Mouse (Mus musculus): Measurements from ENCODE around the gene Ccnd1. TPM values are rescaled to one million over a fixed set of nuclear protein-coding genes. Genes with fewer than 3 reads are reported as not detected.
"Not testable (repeated sequence)": the region's sequence is repeated elsewhere in the genome, so short reads cannot be mapped to it uniquely, and the experiment has no call there.

Ccnd1 gene
- polyA plus RNA-seq, 1 experiment from 2014 or later = 167 TPM

DNA sequence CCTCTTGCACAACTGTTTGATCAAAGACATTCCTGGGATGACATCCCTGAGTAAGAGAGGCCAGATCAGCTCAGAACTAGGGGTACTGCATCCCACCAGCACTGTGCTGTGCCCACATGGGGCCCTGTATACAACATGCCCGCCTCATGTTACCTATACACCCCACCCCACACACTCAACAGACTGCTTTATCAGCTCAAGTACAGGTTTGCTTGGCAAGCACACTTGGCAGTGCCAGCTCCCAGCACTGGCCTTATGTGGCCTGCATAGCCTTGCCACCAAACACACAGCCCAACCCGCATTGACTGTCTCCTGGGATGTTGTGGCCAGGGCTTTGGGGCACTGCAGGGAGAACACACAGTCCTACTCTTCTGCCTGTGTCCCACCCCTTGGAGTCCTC, 12.1 kb downstream of the Ccnd1 start:
- Histone ChIP-seq H3K36me3 (peaks cover 43% of the 10 kb centered on the region), H3K27ac (no peak overlapping the region), H3K4me2 (replicated peaks) (no peak overlapping the region), H3K27me3 (no peaks in the 10 kb centered on the region), H3K9me3 (no peaks in the 10 kb centered on the region), H3K4me3 (no peak overlapping the region), H3K4me1 (peaks cover 7% of the 10 kb centered on the region), H3K9ac (0 out of 2 replicates have a peak overlapping the region, but pooled peaks have one; percentile 8)
- no peak for ATAC-seq (ENCODE audit: low FRiP score, low read depth)
- 85% methylated on average over 2 of the region's 2 CpGs for WGBS

DNA sequence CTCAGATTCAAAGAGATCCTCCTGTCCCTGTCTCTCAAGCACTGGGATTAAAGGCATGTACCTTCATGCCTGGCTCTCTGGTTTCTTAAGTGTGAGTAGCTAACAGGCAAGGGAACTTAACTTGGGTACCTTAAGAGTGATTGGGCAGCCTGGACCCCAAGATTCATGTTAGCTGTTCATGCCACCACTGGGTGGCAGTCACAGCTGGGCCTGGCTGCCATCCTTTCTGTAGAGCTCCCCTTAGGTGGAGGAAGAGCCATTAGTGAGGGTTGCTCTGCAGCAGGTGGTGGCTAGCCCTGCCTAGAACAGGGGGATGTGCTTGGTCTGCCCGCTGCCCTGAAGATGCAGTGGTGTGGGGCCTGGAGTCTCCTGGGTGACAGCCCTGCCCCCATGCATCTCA, 20.9 kb downstream of the Ccnd1 start:
- no peak overlapping the region for H3K4me2 ChIP-seq (replicated peaks)
- H3K4me1 ChIP-seq = peaks cover 12% of the 10 kb centered on the region
- H3K27ac ChIP-seq = no peak overlapping the region
- H3K9me3 ChIP-seq = no peaks in the 10 kb centered on the region
- 77% methylated on average over 1 of the region's 1 CpGs for WGBS
- H3K9ac ChIP-seq = no peak overlapping the region
- ATAC-seq (ENCODE audit: low FRiP score, low read depth) = no peak
- no peaks in the 10 kb centered on the region for H3K27me3 ChIP-seq
- peaks cover 55% of the 10 kb centered on the region for H3K36me3 ChIP-seq
- no peak overlapping the region for H3K4me3 ChIP-seq

DNA sequence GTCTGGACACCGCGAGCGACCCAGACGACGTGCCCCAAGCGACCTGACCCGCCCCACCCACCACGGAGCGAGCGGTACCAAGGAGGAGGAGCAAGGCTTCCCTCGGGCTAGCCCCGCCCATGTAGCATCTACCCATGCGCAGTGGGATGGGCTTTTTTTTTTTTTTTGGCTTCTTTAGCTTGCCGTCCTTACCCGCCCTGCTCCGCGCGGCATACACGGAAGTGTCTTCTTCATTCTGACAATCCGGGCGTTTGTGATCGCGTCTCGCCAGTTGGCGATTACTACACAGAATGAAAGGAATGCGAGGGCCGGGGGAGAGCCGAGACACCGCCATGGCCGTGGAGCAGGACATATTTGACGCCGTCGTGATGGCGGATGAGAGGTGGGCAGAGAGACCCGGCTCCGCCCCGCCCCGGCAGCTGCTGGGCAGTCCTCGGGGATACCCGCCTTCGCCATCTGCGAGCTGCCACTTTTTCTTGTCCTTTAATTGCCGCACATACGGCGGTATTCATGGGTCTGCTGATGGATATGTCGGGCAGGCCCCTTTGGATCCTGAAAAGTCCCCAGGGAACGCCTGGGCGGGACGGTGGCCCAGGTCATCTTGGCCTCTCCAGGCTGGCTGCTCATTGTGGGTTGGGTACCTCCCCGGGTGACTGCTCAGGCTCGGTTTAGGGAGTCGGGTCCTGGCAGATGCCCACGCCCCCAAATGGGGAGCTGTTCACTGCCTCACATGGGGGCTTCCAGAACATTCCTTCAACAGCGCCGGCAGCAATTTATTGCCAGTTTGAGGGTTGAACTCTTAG, 24.6 kb downstream of the Ccnd1 start, which contains the start of gene LTO1:
TSS of gene LTO1 (plus strand) at position 153 of the 803 bp plus-strand sequence.
- Histone ChIP-seq H3K9me3 (no peaks in the 10 kb centered on the region), H3K27ac (peak within 1 kb of the TSS; percentile 52; the same call in 1 of the 2 replicates)

DNA sequence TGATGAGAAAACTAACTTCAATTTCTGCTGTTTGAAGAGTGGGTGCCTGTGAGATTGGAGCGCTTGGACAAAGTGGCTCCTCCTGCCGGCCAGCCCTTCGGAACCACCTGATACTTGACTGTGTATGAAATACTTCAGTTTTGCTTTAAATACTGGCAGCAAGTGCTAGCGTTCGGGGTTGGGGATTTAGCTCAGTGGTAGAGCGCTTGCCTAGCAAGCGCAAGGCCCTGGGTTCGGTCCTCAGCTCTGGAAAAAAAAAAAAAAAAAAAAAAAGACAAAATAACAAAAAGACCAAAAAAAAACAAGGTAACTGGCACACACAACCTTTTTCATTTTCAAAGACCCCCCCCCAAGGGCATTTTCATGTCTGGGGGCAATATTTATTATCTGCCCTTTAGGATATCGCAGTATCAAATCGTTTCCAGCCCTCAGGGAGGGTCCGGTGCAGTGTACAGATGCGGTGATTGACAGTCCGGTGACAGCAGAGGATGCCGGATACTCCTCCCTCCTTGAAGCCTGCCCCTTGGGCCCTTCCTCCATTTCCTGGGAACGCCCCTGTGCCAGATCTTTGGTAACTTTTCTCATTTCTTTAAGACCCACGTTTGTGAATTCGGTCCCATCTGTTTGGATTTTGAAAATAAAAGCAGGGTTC, 25.3 kb downstream of the Ccnd1 start:
- no peaks in the 10 kb centered on the region for H3K9me3 ChIP-seq
- ATAC-seq (ENCODE audit: low FRiP score, low read depth) = peak; percentile 91
- H3K4me3 ChIP-seq = peak overlapping the region; percentile 85
- peaks cover 12% of the 10 kb centered on the region for H3K4me1 ChIP-seq
- H3K4me2 ChIP-seq (replicated peaks) = peak overlapping the region; percentile 97
- WGBS = 7% methylated on average over 17 of the region's 17 CpGs
- no peaks in the 10 kb centered on the region; the same call in 1 of the 2 replicates for H3K27me3 ChIP-seq
- peak overlapping the region; percentile 53; the same call in 1 of the 2 replicates for H3K9ac ChIP-seq
- no peak overlapping the region for H3K27ac ChIP-seq
- H3K36me3 ChIP-seq = peaks cover 25% of the 10 kb centered on the region

More for the DNA sequence above, 24.6 kb downstream of the Ccnd1 start, which contains the start of gene LTO1:
- Histone ChIP-seq H3K4me1 (peaks cover 12% of the 10 kb centered on the region), H3K9ac (peak within 1 kb of the TSS; percentile 85), H3K4me3 (peak within 1 kb of the TSS; percentile 85), H3K4me2 (replicated peaks) (peak within 1 kb of the TSS; percentile 97), H3K36me3 (peaks cover 33% of the 10 kb centered on the region), H3K27me3 (no peaks in the 10 kb centered on the region)
- ATAC-seq (ENCODE audit: low FRiP score, low read depth) = peak; percentile 93
- WGBS = under 1% methylated on average over 55 of the region's 55 CpGs

DNA sequence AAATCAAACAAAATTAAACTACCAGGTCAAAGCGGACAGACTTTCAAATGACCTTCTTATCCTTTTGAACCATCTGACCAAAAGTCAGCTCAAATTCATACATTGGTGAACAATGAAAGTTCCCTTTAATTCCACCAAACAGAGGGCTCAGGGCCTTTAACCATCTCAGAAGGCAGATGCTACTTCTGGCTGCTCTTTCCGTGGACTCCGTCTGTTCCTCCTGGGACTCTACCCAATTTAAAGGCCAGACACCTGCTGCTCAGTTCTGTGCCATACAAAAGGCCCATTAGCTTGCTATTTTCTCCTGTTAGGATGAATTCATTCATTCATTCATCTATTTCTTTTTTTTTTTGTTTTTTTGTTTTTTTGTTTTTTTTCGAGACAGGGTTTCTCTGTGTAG, 26.8 kb downstream of the Ccnd1 start:
- Histone ChIP-seq H3K4me2 (replicated peaks) (no peak overlapping the region), H3K9me3 (no peaks in the 10 kb centered on the region), H3K4me3 (no peak overlapping the region), H3K27ac (no peak overlapping the region), H3K27me3 (peaks cover 5% of the 10 kb centered on the region; the same call in 1 of the 2 replicates), H3K9ac (no peak overlapping the region), H3K4me1 (peaks cover 12% of the 10 kb centered on the region), H3K36me3 (peaks cover 11% of the 10 kb centered on the region)
- no peak for ATAC-seq (ENCODE audit: low FRiP score, low read depth)
- WGBS = 86% methylated on average over 4 of the region's 4 CpGs

DNA sequence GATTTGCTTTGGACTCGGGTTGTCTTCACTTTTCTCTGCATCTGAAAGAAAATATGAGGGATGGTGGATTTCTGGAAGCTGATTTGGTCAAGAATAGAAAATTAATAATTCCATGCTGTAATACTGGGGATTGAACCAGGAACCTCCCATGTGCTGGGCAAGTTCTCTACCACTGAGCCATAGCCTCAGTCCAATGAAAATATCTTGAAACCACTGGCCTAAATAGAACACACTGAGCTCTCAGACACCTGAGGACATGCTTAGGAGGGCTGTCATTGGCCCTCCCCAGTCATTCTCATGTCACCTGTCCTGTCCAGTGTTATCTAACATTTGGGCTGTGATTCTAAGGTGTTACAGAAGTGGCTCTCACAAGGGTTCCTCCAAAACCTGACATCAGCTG, 28.6 kb downstream of the Ccnd1 start:
- Histone ChIP-seq H3K9me3 (no peaks in the 10 kb centered on the region), H3K4me1 (peaks cover 8% of the 10 kb centered on the region), H3K36me3 (no peaks in the 10 kb centered on the region), H3K4me3 (no peak overlapping the region), H3K27me3 (peaks cover 10% of the 10 kb centered on the region; the same call in 1 of the 2 replicates), H3K4me2 (replicated peaks) (no peak overlapping the region), H3K27ac (no peak overlapping the region), H3K9ac (no peak overlapping the region)
- WGBS = 74% methylated on average over 1 of the region's 1 CpGs
- ATAC-seq (ENCODE audit: low FRiP score, low read depth) = no peak

DNA sequence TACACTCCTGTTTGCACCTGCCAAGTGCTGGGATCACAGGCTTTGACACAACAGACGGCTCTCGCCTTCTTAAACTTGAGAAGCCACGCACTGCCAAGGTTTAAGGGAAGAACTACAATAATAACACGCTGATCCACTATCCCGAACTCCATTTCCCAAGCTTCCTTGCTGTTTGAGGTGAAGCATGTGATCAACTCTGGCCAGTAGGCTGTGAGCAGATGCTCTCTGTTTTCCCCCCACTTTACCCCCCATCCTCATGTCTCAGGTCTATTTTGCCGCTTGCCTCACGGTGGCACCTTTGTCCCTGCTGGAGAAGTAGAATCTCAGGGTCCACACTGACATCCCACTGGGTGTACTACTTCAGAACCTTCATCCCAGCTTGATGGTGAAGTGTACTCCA, 31.0 kb downstream of the Ccnd1 start:
- H3K36me3 ChIP-seq = no peaks in the 10 kb centered on the region
- H3K9me3 ChIP-seq = no peaks in the 10 kb centered on the region
- H3K4me3 ChIP-seq = no peak overlapping the region
- peaks cover 10% of the 10 kb centered on the region; the same call in 1 of the 2 replicates for H3K27me3 ChIP-seq
- ATAC-seq (ENCODE audit: low FRiP score, low read depth) = no peak; the same call in 1 of the 2 replicates
- 28% methylated on average over 7 of the region's 7 CpGs for WGBS
- no peak overlapping the region for H3K9ac ChIP-seq
- H3K4me2 ChIP-seq (replicated peaks) = no peak overlapping the region
- H3K4me1 ChIP-seq = no peaks in the 10 kb centered on the region
- H3K27ac ChIP-seq = no peak overlapping the region

DNA sequence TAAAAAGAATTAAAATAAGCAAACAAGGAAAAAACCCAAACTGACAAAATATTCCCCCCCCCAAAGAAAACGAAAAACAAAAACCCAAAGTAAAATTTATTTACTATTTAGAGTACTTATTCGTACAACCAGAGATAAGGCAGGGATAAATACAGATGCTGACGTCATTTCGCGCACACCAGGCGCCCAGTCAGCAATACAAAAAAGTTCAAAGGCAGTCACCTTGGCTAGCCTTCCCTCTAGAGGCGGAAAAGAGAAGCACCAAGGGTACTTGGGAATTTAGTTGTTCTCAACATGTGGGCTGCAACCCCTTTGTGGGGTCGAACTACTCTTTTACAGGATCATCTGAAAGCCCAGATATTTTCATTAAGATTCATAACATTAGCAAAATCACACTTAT, 31.9 kb downstream of the Ccnd1 start:
- 16% methylated on average over 8 of the region's 8 CpGs for WGBS
- H3K4me2 ChIP-seq (replicated peaks) = no peak overlapping the region
- no peaks in the 10 kb centered on the region for H3K9me3 ChIP-seq
- H3K36me3 ChIP-seq = no peaks in the 10 kb centered on the region
- no peak for ATAC-seq (ENCODE audit: low FRiP score, low read depth)
- no peak overlapping the region for H3K27ac ChIP-seq
- peaks cover 10% of the 10 kb centered on the region; the same call in 1 of the 2 replicates for H3K27me3 ChIP-seq
- H3K4me3 ChIP-seq = no peak overlapping the region
- H3K4me1 ChIP-seq = no peaks in the 10 kb centered on the region
- H3K9ac ChIP-seq = no peak overlapping the region

DNA sequence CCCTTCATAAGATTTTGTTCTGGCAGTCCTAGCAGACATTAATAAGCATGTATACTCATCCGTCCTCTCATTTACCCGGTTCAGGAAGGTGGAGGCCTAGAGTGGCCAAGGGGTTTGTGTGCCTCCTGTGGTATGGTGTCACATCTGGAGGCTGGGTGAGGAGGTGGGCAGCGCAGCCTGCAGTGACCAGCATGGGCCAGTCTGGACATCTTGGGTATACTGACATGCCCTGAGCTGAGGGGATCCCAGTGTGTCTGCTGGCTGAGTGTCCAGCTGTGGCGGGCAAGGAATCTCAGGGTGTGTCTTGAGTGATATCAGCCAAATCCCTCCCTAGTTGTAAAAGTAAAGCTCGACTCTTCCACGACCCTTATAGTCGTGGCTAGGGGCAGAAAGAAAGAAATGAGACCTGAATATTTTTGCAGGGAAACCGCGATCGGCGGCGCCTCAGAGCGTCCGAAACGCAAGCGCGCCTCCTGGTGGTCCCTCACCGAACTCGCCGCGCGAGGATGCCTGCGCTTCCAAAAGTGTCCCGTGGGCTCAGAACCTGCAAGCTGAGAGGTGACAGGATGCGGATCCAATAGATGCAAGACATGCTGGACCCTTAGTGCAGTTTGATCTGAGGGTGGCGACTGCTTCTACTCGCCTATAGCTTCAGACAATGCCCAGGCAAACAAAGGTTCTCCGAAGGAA, 32.9 kb downstream of the Ccnd1 start:
- no peak for ATAC-seq (ENCODE audit: low FRiP score, low read depth)
- Histone ChIP-seq H3K4me3 (no peak overlapping the region), H3K9me3 (no peaks in the 10 kb centered on the region), H3K9ac (peak overlapping the region; percentile 52; the same call in 1 of the 2 replicates), H3K36me3 (no peaks in the 10 kb centered on the region), H3K4me2 (replicated peaks) (peak overlapping the region; percentile 51), H3K27me3 (peaks cover 10% of the 10 kb centered on the region; the same call in 1 of the 2 replicates), H3K4me1 (no peaks in the 10 kb centered on the region), H3K27ac (no peak overlapping the region)
- 11% methylated on average over 28 of the region's 28 CpGs for WGBS

DNA sequence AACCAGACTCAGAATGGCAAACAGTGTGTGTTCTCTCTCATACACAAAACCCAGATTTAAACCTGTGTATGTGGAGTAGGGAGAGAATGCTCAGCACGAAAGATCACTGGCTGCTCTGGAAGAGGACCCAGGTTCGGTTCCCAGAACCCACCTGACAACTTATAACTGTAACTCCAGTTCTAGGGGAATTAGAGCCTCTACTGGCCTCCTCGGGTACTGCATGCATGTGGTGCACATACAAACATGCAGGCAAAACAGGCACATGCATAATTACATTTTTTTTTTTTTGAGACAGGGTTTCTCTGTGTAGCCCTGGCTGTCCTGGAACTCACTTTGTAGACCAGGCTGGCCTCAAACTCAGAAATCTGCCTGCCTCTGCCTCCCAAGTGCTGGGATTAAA, 34.2 kb downstream of the Ccnd1 start:
- peaks cover 10% of the 10 kb centered on the region; the same call in 1 of the 2 replicates for H3K27me3 ChIP-seq
- H3K9ac ChIP-seq; H3K36me3 ChIP-seq; H3K4me3 ChIP-seq; H3K4me2 ChIP-seq (replicated peaks); ATAC-seq (ENCODE audit: low FRiP score, low read depth); H3K9me3 ChIP-seq; H3K4me1 ChIP-seq; H3K27ac ChIP-seq: not testable (repeated sequence)
- whole genome bisulfite sequencing = 88% methylated on average over 3 of the region's 3 CpGs

DNA sequence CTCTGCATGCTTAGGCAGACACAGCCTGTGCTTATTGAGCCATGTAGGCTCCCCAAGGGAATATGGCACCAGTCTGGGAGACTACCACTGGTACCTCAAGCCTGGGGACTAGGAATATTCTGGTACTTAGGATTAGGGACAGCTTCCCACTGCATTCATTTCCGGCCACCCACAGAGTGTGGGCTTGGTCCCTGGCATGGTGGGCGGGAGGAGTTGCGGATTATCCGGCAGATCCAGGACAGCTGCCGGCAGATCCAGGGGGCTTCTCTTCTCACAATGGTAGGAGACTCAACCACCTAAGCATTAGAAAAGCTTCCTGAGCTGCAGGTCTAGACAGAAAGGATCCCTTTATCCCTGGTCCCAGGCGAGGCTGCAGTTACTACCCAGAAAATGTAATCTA, 41.2 kb downstream of the Ccnd1 start:
- Histone ChIP-seq H3K27me3 (peaks cover 67% of the 10 kb centered on the region), H3K4me2 (replicated peaks) (no peak overlapping the region), H3K9me3 (no peaks in the 10 kb centered on the region), H3K36me3 (no peaks in the 10 kb centered on the region), H3K27ac (no peak overlapping the region), H3K9ac (no peak overlapping the region), H3K4me1 (peaks cover 28% of the 10 kb centered on the region), H3K4me3 (no peak overlapping the region)
- 64% methylated on average over 6 of the region's 6 CpGs for WGBS
- no peak for ATAC-seq (ENCODE audit: low FRiP score, low read depth)
